Mouse (Mus musculus) kidney, embryonic 16.5 days (tissue): ENCODE results near the gene Tnni2. TPM values are rescaled to one million over a fixed set of nuclear protein-coding genes. Genes with fewer than 3 reads are reported as not detected.
A peak's percentile ranks its signal among the peaks of the same experiment; 100 is the strongest.

ENCODE experiments used
- ATAC-seq: fragments of 200-750 bp; cut with Nextera tagmentation; 2 replicates; pipeline ENCODE4 v1.8.0; 2017; ENCODE audit warnings: moderate TSS enrichment; ENCODE audit not compliant: low FRiP score, low TSS enrichment
- H3K27ac ChIP-seq: fragments of 300-500 bp; sonication (generic); 2 replicates; pipeline ENCODE4 v1.5.1; 2014; ENCODE audit warnings: low read length
- H3K27me3 ChIP-seq: fragments of 300-500 bp; sonication (generic); 2 replicates; pipeline ENCODE4 v1.6.1; 2014; ENCODE audit warnings: low read length, control low read depth, mixed read lengths; ENCODE audit not compliant: insufficient read depth
- H3K36me3 ChIP-seq: fragments of 300-500 bp; sonication (generic); 2 replicates; pipeline ENCODE4 v1.6.1; 2014; ENCODE audit warnings: low read length, control low read depth, mixed read lengths; ENCODE audit not compliant: insufficient read depth
- H3K4me1 ChIP-seq: fragments of 300-500 bp; sonication (generic); 2 replicates; pipeline ENCODE4 v1.6.1; 2014; ENCODE audit warnings: low read length, control low read depth, mixed read lengths; ENCODE audit not compliant: insufficient read depth
- H3K4me2 ChIP-seq: fragments of 300-500 bp; sonication (generic); replicated peaks from 2 replicates; pipeline ENCODE4 v1.6.1; 2014; ENCODE audit warnings: low read depth, low read length
- H3K4me3 ChIP-seq: fragments of 300-500 bp; sonication (generic); 2 replicates; pipeline ENCODE4 v1.5.1; 2014; ENCODE audit warnings: mild to moderate bottlenecking, low read length
- H3K9ac ChIP-seq: fragments of 300-500 bp; sonication (generic); replicated peaks from 2 replicates; pipeline ENCODE4 v1.6.1; 2014; ENCODE audit warnings: low read length
- H3K9me3 ChIP-seq: fragments of 300-500 bp; sonication (generic); 2 replicates; pipeline ENCODE4 v1.6.1; 2016; ENCODE audit warnings: low read length, control low read depth
- WGBS: fragments of 180-500 bp; shearing (Covaris S2); extraction: QIAGEN DNeasy Blood & Tissue Kit; methylation state at CpG from one replicate; pipeline ENCODE4 v1.1.7; 2014; 5-methylcytosine and 5-hydroxymethylcytosine counted together
- polyA plus RNA-seq: library from polyadenylated mRNA; unstranded; fragments of >200 nt; fragmentation: Nextera tagmentation; extraction: Ambion mirVana; gene quantifications from 2 replicates; pipeline ENCODE4 v1.2.1, GENCODE M21; 2015

Tnni2 gene
- polyA plus RNA-seq, result 11.9 and 12.0 TPM in 2 replicates

GRCm38 (mm10) chr7:142441585-142441984 is at the start of gene Tnni2:
TSS of gene Tnni2 (plus strand) at chr7:142441808.
- Histone ChIP-seq H3K9ac (peak within 1 kb of the TSS; percentile 47), H3K36me3 (no peaks in the 10 kb centered on the region), H3K27me3 (no peaks in the 10 kb centered on the region), H3K4me1 (peaks cover 19% of the 10 kb centered on the region), H3K4me2 (no peak within 1 kb of the TSS), H3K9me3 (no peaks in the 10 kb centered on the region), H3K4me3 (no peak within 1 kb of the TSS), H3K27ac (0 out of 2 replicates have a peak within 1 kb of the TSS, but pooled peaks have one; percentile 25)
- WGBS, result 75% methylated on average over 9 of the region's 9 CpGs
- no peak for ATAC-seq

DNA sequence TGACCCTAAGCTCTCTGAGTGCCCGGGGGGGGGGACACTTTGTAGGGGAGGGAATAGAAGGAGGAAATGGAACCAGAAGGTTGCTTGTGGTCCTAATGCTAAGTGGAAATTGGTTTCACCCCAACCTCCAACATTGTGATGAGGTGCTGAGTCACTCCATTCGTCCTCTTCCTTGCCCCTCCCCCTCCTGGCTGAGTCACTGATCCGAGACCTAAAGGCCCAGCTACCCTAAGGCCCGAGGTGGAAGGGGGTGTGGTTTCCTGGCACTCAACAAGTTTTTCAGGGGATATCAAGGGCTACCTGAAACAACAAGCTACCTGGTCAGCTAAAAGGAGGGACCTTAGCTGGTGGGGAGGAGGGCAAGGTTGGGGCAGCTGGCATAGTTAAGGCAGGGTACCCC is 48.4 kb upstream of the Tnni2 start:
- Histone ChIP-seq H3K9me3 (no peaks in the 10 kb centered on the region), H3K4me2 (no peak overlapping the region), H3K4me3 (no peak overlapping the region), H3K27ac (peak overlapping the region; percentile 41; the same call in 1 of the 2 replicates), H3K36me3 (no peaks in the 10 kb centered on the region), H3K9ac (no peak overlapping the region), H3K4me1 (peaks cover 12% of the 10 kb centered on the region; the same call in 1 of the 2 replicates), H3K27me3 (no peaks in the 10 kb centered on the region)
- 15% methylated on average over 4 of the region's 4 CpGs for WGBS
- 0 out of 2 replicates have a peak, but pooled peaks have one; percentile 5 for ATAC-seq

- Histone ChIP-seq H3K36me3 (no peaks in the 10 kb centered on the region), H3K9me3 (no peaks in the 10 kb centered on the region), H3K4me2 (no peak overlapping the region), H3K4me1 (peaks cover 17% of the 10 kb centered on the region; the same call in 1 of the 2 replicates), H3K27me3 (no peaks in the 10 kb centered on the region), H3K4me3 (no peak overlapping the region), H3K9ac (no peak overlapping the region), H3K27ac (0 out of 2 replicates have a peak overlapping the region, but pooled peaks have one; percentile 6)
- 59% methylated on average over 6 of the region's 6 CpGs for WGBS
- ATAC-seq, result no peak
These were observed 47.1 kb upstream of the Tnni2 start for GRCm38 (mm10) chr7:142394261-142395190.

- H3K27me3 ChIP-seq, result no peaks in the 10 kb centered on the region
- no peak overlapping the region for H3K27ac ChIP-seq
- H3K4me3 ChIP-seq, result no peak overlapping the region
- H3K36me3 ChIP-seq, result no peaks in the 10 kb centered on the region
- peaks cover 26% of the 10 kb centered on the region; the same call in 1 of the 2 replicates for H3K4me1 ChIP-seq
- no peaks in the 10 kb centered on the region for H3K9me3 ChIP-seq
- no peak overlapping the region for H3K9ac ChIP-seq
- no peak overlapping the region for H3K4me2 ChIP-seq
- WGBS, result 88% methylated on average over 4 of the region's 4 CpGs
- no peak for ATAC-seq
These were observed 46.1 kb upstream of the Tnni2 start for GRCm38 (mm10) chr7:142395472-142395871.

GRCm38 (mm10) chr7:142396611-142397010 is 45.0 kb upstream of the Tnni2 start:
- ATAC-seq, result no peak
- no peaks in the 10 kb centered on the region for H3K27me3 ChIP-seq
- H3K9ac ChIP-seq, result no peak overlapping the region
- H3K4me1 ChIP-seq, result peaks cover 29% of the 10 kb centered on the region; the same call in 1 of the 2 replicates
- 84% methylated on average over 1 of the region's 1 CpGs for WGBS
- H3K36me3 ChIP-seq, result no peaks in the 10 kb centered on the region
- H3K4me2 ChIP-seq, result no peak overlapping the region
- no peak overlapping the region for H3K27ac ChIP-seq
- no peaks in the 10 kb centered on the region for H3K9me3 ChIP-seq
- no peak overlapping the region for H3K4me3 ChIP-seq

- Histone ChIP-seq H3K27me3 (no peaks in the 10 kb centered on the region), H3K4me1 (peaks cover 26% of the 10 kb centered on the region; the same call in 1 of the 2 replicates), H3K27ac (peak overlapping the region; percentile 63), H3K9ac (no peak overlapping the region), H3K36me3 (no peaks in the 10 kb centered on the region), H3K4me2 (no peak overlapping the region), H3K4me3 (no peak overlapping the region), H3K9me3 (no peaks in the 10 kb centered on the region)
- 49% methylated on average over 2 of the region's 2 CpGs for WGBS
- ATAC-seq, result 0 out of 2 replicates have a peak, but pooled peaks have one; percentile 25
These were observed 43.6 kb upstream of the Tnni2 start for GRCm38 (mm10) chr7:142398052-142398451.

DNA sequence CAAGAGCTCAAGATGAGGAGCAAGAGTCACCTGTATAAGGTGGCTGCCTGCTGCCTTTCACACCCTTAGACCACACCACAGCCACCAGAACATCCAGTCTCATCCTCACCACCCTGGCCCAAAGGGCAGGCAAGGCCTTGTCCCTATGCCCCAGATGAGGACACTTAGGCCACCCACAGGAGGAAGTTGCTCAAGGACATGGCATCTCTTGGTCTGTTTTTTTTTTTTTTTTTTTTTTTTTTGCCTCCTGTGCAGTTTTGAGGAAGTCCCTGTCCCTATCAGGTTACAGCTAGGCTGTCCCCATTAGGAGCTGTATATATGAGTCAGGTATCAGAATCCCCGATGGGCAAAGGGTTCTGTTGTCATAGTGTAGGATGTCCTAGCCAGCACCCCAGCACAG is 42.4 kb upstream of the Tnni2 start:
- peaks cover 20% of the 10 kb centered on the region; the same call in 1 of the 2 replicates for H3K4me1 ChIP-seq
- no peak for ATAC-seq
- H3K9ac ChIP-seq, result no peak overlapping the region
- 35% methylated on average over 1 of the region's 1 CpGs for WGBS
- H3K36me3 ChIP-seq, result no peaks in the 10 kb centered on the region
- no peak overlapping the region for H3K27ac ChIP-seq
- H3K4me2 ChIP-seq, result no peak overlapping the region
- no peaks in the 10 kb centered on the region for H3K27me3 ChIP-seq
- H3K4me3 ChIP-seq, result no peak overlapping the region
- H3K9me3 ChIP-seq, result no peaks in the 10 kb centered on the region

DNA sequence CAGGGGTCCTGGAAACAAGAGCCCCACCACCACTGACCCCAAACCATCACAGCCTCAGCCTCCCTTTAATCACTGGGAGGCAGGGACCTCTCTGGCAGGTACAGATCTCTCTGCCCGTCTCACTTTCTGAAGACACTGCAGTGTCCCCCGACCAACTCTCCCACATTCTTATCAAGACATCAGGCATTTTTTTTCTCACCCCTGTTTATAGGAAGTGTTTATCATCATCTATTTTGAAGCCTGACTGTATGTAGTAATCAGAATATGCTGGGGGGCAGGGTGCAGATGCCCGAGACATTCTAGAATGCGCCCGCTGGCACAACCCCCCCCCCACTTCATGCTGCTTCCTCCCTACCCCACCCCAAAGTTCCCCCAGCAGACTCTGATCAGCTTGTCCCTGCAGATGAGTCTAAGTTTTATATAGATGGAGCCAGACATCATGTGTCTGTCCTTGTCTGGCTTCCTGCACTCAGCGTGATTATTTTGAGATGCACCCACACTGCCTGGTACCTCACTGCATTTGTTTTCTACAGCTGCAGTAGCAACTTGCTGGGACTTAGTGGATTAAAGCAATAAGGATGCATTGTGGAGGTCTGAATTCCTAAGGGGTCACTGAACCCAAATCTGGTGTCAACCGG is 41.4 kb upstream of the Tnni2 start:
- H3K36me3 ChIP-seq, result no peaks in the 10 kb centered on the region
- 58% methylated on average over 7 of the region's 7 CpGs for WGBS
- H3K27me3 ChIP-seq, result no peaks in the 10 kb centered on the region
- H3K9me3 ChIP-seq, result no peaks in the 10 kb centered on the region
- H3K4me3 ChIP-seq, result no peak overlapping the region
- ATAC-seq, result no peak
- H3K9ac ChIP-seq, result no peak overlapping the region
- H3K27ac ChIP-seq, result peak overlapping the region; percentile 70; the same call in 1 of the 2 replicates
- peaks cover 20% of the 10 kb centered on the region; the same call in 1 of the 2 replicates for H3K4me1 ChIP-seq
- H3K4me2 ChIP-seq, result no peak overlapping the region

- no peak for ATAC-seq
- H3K4me2 ChIP-seq, result no peak overlapping the region
- no peaks in the 10 kb centered on the region for H3K9me3 ChIP-seq
- no peaks in the 10 kb centered on the region for H3K36me3 ChIP-seq
- no peaks in the 10 kb centered on the region for H3K27me3 ChIP-seq
- peaks cover 20% of the 10 kb centered on the region; the same call in 1 of the 2 replicates for H3K4me1 ChIP-seq
- H3K9ac ChIP-seq, result no peak overlapping the region
- WGBS, result 39% methylated on average over 7 of the region's 7 CpGs
- H3K4me3 ChIP-seq, result no peak overlapping the region
- H3K27ac ChIP-seq, result peak overlapping the region; percentile 54; the same call in 1 of the 2 replicates
These were observed 40.9 kb upstream of the Tnni2 start for GRCm38 (mm10) chr7:142400750-142401142.
